Mouse (Mus musculus): ENCODE measurements around the gene Il13ra1.

Il13ra1 gene

GRCm38 (mm10) chrX:36111622-36112421 lies at the start of gene Il13ra1:
Il13ra1 (plus strand) TSS chrX:36112110.
- peak; percentile 22 for DNase-seq (ENCODE audit: low spot score)

- DNase-seq (ENCODE audit: low spot score), result no peak
These were observed 37.9 kb upstream of the Il13ra1 start for GRCm38 (mm10) chrX:36073997-36074396.

- DNase-seq (ENCODE audit: low spot score), result no peak
These were observed 34.7 kb upstream of the Il13ra1 start for GRCm38 (mm10) chrX:36077164-36077563.

- DNase-seq (ENCODE audit: low spot score), result no peak
These were observed 29.0 kb upstream of the Il13ra1 start for GRCm38 (mm10) chrX:36082917-36083316.

DNA sequence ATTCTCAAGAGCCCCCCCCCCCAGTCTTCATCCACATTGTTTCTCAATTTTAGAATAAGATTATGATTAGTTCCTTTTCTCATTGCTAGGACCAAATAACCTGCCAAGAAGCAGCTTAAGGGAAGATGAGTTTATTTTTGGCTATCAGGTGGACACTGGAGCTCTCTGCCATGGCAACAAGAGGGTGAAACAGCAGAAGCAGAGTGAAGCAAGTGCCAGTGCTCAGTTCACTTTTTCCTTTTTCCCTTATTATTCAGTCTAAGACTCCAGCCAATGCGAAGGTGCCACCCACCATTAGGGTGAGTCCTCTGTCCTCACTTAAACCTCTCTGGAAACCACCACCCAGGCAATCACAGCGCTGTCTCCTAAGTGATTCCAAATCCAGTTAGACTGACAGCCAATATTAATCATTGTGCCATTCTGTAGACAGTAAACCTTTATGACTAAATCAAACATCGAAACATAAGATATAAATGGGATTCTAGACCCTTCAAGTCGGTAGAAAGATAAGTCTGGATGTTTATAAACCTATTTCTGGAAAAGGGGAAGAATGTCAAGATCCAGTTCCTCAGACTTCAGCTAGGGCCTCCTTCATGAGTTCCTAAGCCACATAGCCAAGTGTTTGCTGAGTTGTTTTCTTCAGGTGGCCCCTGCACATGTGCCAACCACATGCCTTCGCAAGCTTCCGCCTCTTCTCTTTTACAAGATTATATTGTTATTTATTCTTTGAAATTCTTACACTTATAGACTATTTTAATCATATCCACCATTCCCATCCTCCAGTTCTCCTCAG lies 23.2 kb upstream of the Il13ra1 start:
- DNase-seq (ENCODE audit: low spot score), result no peak

GRCm38 (mm10) chrX:36100883-36101282 lies 11.0 kb upstream of the Il13ra1 start:
- DNase-seq (ENCODE audit: low spot score), result no peak

GRCm38 (mm10) chrX:36101318-36101717 lies 10.6 kb upstream of the Il13ra1 start:
- no peak for DNase-seq (ENCODE audit: low spot score)

- no peak for DNase-seq (ENCODE audit: low spot score)
These were observed 3.3 kb upstream of the Il13ra1 start for GRCm38 (mm10) chrX:36108601-36109000.

- no peak for DNase-seq (ENCODE audit: low spot score)
These were observed 476 bp downstream of the Il13ra1 start for GRCm38 (mm10) chrX:36112422-36112750.

DNA sequence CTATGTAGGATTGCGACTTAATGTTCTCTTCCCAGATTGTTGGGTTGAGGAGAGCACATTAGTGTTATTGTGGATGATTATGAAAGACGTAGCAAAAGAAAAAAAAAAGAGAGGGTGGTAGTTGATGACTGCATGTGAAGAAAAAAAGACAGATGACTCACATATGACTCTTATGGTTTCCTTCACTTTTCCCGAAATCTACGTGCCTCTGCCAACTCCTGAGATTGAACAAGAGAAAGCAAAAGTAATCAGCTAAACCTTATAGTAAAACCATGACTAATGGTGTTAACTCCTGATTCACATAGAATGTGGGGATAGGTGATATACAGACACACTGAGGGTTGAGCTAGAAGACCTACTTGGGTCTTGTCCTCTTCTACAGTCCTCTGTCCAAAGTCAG lies 3.3 kb downstream of the Il13ra1 start:
- peak; percentile 5 for DNase-seq (ENCODE audit: low spot score)

DNA sequence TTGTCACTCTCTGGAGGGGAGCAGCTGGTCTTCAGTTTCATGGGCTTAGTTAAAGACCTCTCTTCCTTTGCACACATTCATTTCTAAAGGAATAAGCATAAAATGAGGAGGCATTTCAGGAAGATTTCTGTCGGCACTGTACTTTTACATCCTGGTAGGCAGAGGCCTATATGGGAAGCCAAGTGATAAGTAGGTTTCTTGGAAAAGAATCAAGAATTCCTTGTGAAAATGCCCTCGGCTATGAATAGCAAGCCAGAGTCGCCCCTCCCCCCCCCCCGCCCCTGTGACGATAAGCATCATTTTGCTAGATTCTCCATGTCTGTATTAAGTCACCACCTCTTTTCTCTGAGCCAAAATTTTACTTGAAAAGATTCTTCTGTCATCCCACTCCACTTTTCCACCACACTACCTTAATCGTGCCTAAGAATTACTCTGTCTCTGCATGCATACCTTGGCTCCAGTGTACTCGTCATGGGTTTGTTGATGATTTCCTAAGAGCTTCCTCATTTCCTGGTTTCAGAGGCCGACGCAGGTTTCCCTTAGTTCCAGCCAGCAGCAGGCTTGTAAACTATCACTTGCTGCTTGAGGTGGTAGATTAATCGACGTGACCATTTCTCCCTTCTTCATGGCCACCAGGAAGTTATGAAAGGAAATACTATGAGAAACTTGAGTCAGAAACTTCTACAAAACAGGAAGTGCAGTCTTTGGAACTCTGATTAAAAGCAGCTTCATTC lies 17.3 kb downstream of the Il13ra1 start:
- DNase-seq (ENCODE audit: low spot score), result no peak

DNA sequence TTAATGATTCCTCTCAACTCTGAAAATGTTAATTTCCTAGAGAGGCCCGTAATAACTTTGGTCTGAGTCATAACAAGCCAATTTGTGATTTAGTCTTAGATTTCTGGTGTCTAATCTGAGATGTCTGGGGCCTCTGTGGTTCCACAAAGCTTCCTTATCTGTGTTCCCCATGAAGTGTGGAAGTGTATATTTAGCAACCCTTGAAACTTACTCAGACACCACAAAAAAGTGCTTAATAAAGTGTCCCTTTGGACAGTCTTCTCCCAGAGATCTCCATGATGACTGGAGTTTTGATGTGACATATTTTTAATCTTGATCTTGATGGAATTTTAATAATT lies 17.8 kb downstream of the Il13ra1 start:
- DNase-seq (ENCODE audit: low spot score), result no peak

DNA sequence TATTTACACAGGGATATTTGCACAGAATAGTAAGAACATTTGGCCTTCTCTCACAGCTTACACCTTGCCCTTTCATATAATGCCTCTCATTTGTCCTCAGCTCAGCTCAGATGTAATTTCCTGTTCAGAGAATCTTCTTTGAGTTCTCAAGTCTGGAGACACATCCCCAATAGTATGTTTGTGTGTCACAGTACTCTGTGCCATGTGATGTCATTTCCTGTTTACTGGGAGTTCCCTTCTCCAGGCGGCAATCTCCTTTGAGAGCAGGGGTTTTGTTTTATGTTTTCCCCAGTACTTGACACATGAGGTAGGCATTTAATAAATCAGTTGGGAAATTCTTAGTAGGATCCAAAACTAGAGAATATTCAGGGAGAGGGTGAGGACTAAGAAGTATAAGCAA lies 24.4 kb downstream of the Il13ra1 start:
- no peak for DNase-seq (ENCODE audit: low spot score)

DNA sequence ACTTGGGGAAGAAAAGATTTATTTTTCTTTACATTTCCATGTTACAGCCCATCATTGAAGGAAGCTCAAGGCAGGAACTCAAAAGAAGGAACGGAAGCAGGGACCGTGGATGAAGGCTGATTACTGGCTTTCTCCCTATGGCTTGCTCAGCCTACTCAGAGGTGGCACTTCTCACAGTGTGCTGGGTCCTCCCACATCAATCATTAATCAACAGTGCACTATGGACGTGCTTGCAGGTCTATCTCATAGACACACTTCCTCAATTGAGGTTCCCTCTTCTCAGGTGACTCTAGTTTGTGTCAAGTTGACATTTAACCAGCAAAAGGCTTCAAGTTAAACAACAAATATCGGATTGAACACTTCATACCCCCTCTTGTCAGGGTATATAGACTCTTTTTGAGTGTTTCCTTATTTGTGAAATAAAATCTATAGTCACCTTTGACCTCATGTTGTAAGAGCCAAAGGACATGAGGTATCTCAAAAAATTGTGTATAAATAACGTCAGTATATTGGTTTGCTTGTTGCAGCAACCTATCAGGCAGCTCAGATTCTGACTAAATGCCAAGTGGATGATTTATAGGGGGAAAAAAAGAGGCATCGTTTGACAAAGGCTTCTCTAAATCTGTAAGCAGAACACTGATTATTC lies 30.2 kb downstream of the Il13ra1 start:
- no peak for DNase-seq (ENCODE audit: low spot score)

GRCm38 (mm10) chrX:36146746-36147145 lies 34.8 kb downstream of the Il13ra1 start:
- DNase-seq (ENCODE audit: low spot score), result no peak

DNA sequence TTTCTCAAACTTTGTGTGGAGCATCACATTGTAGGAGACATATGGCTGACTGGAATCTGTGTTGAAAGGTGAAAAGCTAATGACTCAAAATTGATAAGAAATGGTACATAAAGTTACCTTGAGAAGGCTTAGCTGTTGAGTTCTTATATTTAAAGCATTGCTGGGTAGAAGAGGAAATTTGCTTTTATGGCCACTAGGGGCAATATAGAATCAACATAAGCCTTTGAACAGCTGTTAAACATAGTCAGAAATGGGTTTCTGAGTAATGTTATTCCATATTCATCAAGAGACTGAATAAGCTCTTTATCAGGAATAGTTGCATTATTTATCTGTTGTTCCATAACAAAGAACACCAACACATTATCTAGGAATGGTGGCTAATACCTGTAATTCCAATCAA lies 38.2 kb downstream of the Il13ra1 start:
- no peak for DNase-seq (ENCODE audit: low spot score)

DNA sequence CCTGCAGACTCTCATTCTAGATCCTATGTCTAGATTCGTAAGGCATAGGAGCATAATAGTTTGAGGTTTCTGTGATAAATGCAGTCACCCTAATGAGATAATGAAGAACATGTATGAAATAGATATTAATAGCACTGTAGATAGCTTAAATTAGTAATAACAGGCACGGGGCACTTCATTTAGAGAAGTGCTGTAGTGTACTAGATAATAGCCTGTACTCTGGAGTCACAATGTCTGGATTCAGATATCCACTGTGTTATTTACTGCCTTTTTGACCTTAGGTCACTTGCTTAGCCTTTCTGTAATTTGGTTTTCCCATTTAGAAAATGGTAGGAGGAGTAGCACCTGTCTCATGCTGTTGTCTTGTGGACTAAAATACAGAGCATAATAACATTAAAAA lies 44.8 kb downstream of the Il13ra1 start:
- DNase-seq (ENCODE audit: low spot score), result no peak

DNA sequence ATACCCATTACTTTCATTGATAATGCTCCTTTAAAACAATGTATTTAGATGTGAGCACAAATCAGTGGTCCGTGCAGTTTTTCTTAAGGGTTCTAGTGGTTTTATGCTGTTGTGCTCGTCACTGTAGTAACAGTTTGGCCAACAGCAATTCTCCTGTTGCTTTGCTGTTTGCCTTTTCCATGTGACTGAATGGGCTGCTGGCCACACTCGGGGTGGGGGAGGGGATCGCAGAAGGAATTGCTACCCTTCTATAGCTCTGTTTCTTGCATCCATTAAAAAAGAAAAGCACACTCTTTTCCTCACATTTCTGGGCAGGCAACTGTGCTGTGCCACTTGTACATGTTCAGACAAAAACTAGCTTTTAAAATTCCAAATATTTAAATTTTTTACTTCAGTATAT lies 49.7 kb downstream of the Il13ra1 start:
- no peak for DNase-seq (ENCODE audit: low spot score)

- DNase-seq (ENCODE audit: low spot score), result peak; percentile 47
These were observed 71.7 kb downstream of the Il13ra1 start for GRCm38 (mm10) chrX:36183625-36184024.

DNA sequence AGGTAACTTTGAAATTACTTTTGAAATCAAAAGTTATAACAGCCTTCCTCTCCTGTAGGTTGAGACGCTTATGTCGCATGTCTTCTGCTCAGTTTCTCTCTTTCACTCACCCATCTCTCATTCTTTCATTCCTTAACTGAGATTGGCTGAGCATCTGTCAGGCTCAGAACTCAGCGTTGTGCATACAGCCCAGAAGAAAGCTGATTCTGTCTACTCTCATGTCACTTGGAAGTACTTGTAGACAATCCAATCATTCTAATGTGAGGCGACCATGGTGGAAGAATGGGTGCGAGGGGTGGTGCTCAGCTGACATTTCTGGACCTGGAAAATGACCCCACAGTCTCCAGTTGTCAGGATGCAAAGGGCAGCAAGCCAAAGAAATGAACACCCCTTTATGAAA lies 74.1 kb downstream of the Il13ra1 start:
- DNase-seq (ENCODE audit: low spot score), result no peak

DNA sequence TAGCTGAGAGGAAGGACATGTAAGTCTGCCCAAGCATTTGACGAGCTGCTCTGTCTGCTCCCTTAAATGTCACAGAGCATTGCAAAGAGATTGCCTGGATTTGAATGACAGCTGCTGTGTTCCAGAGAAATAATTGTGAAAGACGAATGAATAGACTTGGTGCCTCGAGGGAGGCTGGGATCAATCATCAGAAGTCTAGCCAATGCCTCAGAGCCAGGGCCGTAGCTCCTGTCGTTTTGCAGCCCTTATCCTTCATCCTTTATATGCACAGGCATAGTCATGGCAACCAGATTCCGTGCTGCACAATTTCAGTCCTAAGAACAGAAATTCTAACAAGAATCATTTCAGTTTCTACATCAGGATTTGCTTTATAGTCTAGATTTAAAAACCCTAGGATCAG lies 74.5 kb downstream of the Il13ra1 start:
- no peak for DNase-seq (ENCODE audit: low spot score)

DNA sequence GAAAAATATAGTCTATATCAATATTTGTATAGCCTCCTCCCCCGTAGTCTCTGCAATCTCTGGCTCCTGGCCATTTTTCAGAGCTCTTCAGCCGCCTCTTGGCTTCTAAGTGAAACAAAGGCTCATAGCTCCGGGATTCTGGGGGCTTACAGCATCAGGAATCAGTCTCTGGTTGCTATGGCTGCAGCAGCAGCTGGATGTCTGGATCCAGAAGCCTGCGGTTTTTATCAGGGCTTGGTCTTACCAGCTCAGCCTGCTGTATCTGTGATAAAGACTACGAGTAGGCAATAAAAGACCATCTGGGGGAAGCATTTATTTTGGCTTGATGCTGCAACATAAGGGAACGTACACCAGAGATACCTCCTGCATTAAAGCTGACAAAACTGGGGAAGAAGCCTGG lies 82.0 kb downstream of the Il13ra1 start:
- peak; percentile 62 for DNase-seq (ENCODE audit: low spot score)
